Mouse (Mus musculus) testis, adult 10 weeks (tissue): Measurements from ENCODE around the gene Ist1. TPM values are rescaled to one million over a fixed set of nuclear protein-coding genes. Genes with fewer than 3 reads are reported as not detected.

Experiments
- polyA plus RNA-seq: library from polyadenylated mRNA; stranded (reverse); fragments of 350-450 nt; fragmentation: Illumina TruSeq; extraction: RNeasy Lipid Tissue Mini Kit (QIAGEN cat#74804); gene quantifications from one replicate; pipeline ENCODE4 v1.2.3, GENCODE M21; 2014; ENCODE audit warnings: low read depth, low replicate concordance

The Ist1 gene
- polyA plus RNA-seq, result 42.5 TPM

DNA sequence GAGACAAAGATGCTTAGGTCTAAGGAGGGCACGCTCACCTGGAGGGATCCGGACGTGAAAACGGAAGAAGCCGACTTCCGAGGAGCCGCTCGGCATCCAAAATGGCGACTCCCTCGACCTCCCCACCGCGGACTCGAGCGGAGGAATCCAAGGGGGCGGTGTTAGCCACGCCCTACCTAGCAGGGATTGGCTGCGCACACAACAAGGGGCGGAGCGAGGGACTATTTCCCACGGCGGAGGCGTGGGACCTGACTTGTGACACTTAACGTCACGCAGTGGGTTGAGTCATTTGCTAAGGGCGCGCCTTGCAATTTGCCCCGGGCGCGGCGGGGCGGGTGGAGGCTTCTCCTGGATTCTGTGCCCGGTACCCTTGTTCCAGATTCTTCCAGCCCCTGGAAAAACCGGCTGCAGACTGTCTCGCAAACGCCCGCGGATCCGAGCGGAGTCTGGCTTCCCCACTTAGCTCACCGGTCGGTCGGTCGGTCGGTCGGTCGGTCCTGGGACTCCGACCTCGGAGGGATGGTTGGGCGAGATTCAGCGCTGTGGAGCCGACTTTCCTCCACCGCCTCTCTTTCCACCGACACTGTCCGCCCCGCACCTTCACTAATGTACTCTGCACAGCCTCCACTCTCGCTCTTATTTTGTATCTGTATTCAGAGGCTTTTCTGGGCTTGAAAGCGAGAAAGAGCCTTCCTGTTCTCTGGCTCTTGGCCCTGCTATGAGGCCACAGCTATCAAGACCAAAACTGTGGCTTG is at the start of gene Ist1:
Ist1 (minus strand) TSS at position 115 of the 755 bp plus-strand sequence.

GRCm38 (mm10) chr8:109737237-109738048 is 44.4 kb upstream of the Ist1 start, which contains the start of gene Atxn1l:
TSS of gene Atxn1l (minus strand) at chr8:109737739.

DNA sequence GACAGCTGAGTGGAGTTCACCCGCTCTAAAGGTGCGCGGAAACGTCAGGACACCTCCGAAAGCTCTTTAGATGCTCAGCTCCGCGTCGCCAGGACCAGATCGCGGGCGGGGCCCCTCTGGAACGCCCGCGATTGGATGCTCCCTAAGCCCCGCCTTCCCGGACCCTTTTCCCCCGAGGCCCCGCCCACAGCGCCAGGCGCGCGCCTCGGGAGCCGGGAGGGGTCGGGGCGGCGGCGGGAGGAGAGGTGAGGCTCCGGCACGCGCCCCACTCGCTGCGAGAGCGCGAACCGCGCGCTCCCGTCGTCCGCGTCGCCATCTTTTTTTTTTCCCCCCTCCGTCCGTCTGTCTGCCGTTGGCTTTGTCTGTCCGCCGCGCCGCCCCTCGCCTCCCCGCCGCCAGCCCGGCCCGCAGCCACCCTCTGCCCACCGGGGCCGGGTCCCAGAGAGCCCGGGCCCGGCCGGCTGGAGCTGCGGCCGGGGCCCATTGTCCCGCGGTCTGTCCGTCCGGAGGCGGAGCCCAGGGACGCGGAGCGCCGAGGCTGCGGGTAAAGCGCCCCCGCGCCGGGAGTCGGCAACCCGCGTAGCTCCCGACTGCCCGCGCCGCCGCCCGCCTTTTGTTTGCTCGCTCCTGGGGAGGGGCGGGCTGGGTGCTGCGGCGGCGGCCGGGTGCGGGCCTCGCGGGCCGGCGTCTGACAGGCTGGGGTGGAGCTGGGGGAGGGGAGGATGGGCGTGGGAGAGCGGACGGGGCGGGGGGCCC is 12.4 kb upstream of the Ist1 start, which contains the start of gene Zfp821:
Zfp821 (plus strand) TSS at position 227 of the 756 bp plus-strand sequence.

Other genes starting within 250 kb of the Ist1 start
- 199 TPM for gene Pmfbp1, start 199.2 kb downstream of the Ist1 start, polyA plus RNA-seq
- gene Dhx38, start 127.4 kb downstream of the Ist1 start, polyA plus RNA-seq, result 3.1 TPM
- 112 TPM for gene Txnl4b, start 127.4 kb downstream of the Ist1 start, polyA plus RNA-seq
- not detected for gene Hp, start 114.1 kb downstream of the Ist1 start, polyA plus RNA-seq
- gene Dhodh, start 84.6 kb downstream of the Ist1 start, polyA plus RNA-seq, result 0.91 TPM
- gene Pkd1l3, start 78.7 kb downstream of the Ist1 start, polyA plus RNA-seq, result 26.5 TPM
- gene Zfp821, start 12.3 kb upstream of the Ist1 start, polyA plus RNA-seq, result 24.1 TPM
- 25.2 TPM for gene Atxn1l, start 44.5 kb upstream of the Ist1 start, polyA plus RNA-seq
- 48.1 TPM for gene Ap1g1, start 85.3 kb upstream of the Ist1 start, polyA plus RNA-seq
- gene Phlpp2, start 175.3 kb upstream of the Ist1 start, polyA plus RNA-seq, result 3.1 TPM